Mouse (Mus musculus) liver, postnatal 0 days (tissue): ENCODE results near the gene Msi2.

ENCODE experiments used
- CTCF ChIP-seq: sonication (generic); IDR thresholded peaks from 2 replicates; pipeline ENCODE4 v1.5.1; 2016; ENCODE audit warnings: antibody characterized with exemption, low read depth
- EP300 ChIP-seq: IDR thresholded peaks from 2 replicates; pipeline ENCODE4 v1.6.1; 2016; ENCODE audit warnings: antibody characterized with exemption, low read depth, mild to moderate bottlenecking

DNA sequence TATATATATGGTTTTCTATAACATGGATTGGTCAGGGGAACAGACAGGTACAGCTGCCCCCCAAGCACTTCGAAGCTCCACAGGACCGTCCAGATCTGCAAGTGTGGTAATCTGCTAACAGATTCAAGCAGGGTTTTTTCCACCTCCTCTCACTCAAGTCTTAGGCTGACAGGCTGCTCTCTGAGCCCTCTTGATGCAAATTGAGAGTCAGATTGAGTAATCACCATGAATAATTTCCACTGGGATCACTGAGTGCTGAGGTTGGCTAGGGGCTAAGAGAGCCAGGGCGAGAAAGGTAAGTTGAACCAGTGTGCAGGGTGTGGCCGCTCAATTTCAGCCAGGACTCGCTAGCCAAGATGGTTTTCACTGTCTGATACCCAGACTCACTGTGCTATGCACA lies 238.8 kb downstream of the Msi2 start:
- no peak for TF ChIP-seq CTCF
- TF ChIP-seq EP300 = no peak
